In the genomic region with DNA sequence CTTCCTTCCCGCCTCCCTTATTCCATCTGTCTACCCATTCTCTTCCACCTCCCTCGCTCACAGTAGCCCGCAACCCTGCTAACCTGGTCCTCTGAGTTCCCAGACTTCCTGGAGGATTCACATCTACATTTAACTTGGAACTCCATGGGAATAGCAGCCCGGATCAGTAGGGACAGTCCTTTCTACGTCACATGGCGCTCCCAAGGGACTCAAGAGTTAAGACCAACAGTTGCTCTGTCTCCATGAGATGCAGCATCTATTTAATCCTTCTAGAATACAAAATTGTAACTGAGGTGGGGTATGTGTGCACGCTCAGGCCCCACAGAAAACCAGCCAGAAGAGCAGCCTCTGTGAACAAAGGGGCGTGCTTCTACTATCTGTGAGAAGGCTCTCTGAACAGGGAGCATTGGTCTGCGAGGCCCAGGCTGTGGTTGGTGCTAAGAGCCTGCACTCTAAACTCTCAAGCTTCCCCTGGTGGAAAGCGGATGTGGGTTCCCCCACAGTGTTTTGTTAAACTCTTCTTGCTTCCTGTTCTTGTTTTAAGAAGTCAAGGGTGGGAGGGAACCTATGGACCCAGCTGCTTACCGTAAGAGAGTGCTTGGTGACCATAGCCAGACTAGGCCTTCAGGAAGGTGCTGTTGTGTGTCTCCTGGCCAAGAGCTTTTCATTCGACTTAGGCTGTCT, we compare ENCODE assay signal across 1 mouse cellular context.
A peak's percentile ranks its signal among the peaks of the same experiment; 100 is the strongest.
TF ChIP-seq lines count a peak whose summit lies in the region.

No protein-coding gene starts in this region.

TF ChIP-seq in CH12.LX, 34 proteins besides CTCF, POLR2A, EP300 and RAD21 (continued from another document):
- TF ChIP-seq ZKSCAN1 (IDR thresholded peaks at IDR 0.05; ENCODE audit: borderline replicate concordance, low read depth, low read length) (no peak), IRF4 (IDR thresholded peaks at IDR 0.05; ENCODE audit: low read depth, low read length) (peak; percentile 71), SIN3A (IDR thresholded peaks at IDR 0.05; ENCODE audit: low read length) (peak; percentile 81), MXI1 (IDR thresholded peaks at IDR 0.05; ENCODE audit: low read depth, low read length) (no peak), ZC3H11A (IDR thresholded peaks at IDR 0.05; ENCODE audit: low read depth, low read length) (no peak), GABPA (IDR thresholded peaks at IDR 0.05; ENCODE audit: insufficient replicate concordance, low read depth, low read length) (no peak), JUND (conservative IDR thresholded peaks at IDR 0.05; ENCODE audit: low read depth, low read length) (no peak), ETS1 (conservative IDR thresholded peaks at IDR 0.05; ENCODE audit: low read depth, low read length) (peak; percentile 72), PAX5 (IDR thresholded peaks at IDR 0.05; ENCODE audit: low read length) (no peak), TCF12 (IDR thresholded peaks at IDR 0.05; ENCODE audit: low read depth, low read length) (peak; percentile 82; the same call in 1 of the 2 replicates), TBP (conservative IDR thresholded peaks at IDR 0.05; ENCODE audit: low read depth, low read length) (peak; percentile 75), USF1 (IDR thresholded peaks at IDR 0.05; ENCODE audit: low read depth, low read length) (no peak), ZMIZ1 (IDR thresholded peaks at IDR 0.05; ENCODE audit: low read depth, low read length) (no peak), CHD1 (IDR thresholded peaks at IDR 0.05; ENCODE audit: low read depth, low read length) (no peak), HCFC1 (IDR thresholded peaks at IDR 0.05; ENCODE audit: low read depth, low read length) (peak; percentile 67), KAT2A (IDR thresholded peaks at IDR 0.05; ENCODE audit: insufficient replicate concordance, low read length) (no peak), SMC3 (IDR thresholded peaks at IDR 0.05; ENCODE audit: low read depth, low read length) (no peak), MEF2A (IDR thresholded peaks at IDR 0.05; ENCODE audit: borderline replicate concordance, low read depth, low read length) (peak; percentile 71; the same call in 1 of the 2 replicates), MAX (IDR thresholded peaks at IDR 0.05; ENCODE audit: low read length) (peak; percentile 53; the same call in 1 of the 2 replicates), USF2 (conservative IDR thresholded peaks at IDR 0.05; ENCODE audit: low read depth, low read length) (no peak), RCOR1 (conservative IDR thresholded peaks at IDR 0.05; ENCODE audit: low read depth, low read length) (no peak), MAFK (IDR thresholded peaks at IDR 0.05; ENCODE audit: insufficient replicate concordance, low read length) (0 out of 2 replicates have a peak, but pooled peaks have one; percentile 31), JUN (IDR thresholded peaks at IDR 0.05; ENCODE audit: insufficient read depth, low read depth, low read length) (no peak), E2F4 (IDR thresholded peaks at IDR 0.05; ENCODE audit: insufficient replicate concordance, low read depth, low read length) (no peak), NRF1 (IDR thresholded peaks at IDR 0.05; ENCODE audit: low read depth, low read length) (0 out of 2 replicates have a peak, but pooled peaks have one; percentile 10), MYC (IDR thresholded peaks at IDR 0.05; ENCODE audit: low read depth, low read length) (peak; percentile 69; the same call in 1 of the 2 replicates), CHD2 (IDR thresholded peaks at IDR 0.05; ENCODE audit: low read length) (no peak), BHLHE40 (IDR thresholded peaks at IDR 0.05; ENCODE audit: low read depth, low read length) (no peak), POLR2AphosphoS2 (IDR thresholded peaks at IDR 0.05; ENCODE audit: low read depth, low read length) (no peak), ZNF384 (IDR thresholded peaks at IDR 0.05; ENCODE audit: low read depth, low read length) (no peak), ELF1 (IDR thresholded peaks at IDR 0.05; ENCODE audit: low read depth, low read length) (peak; percentile 80)
